Mouse (Mus musculus): ENCODE measurements around the gene Nin. TPM values are rescaled to one million over a fixed set of nuclear protein-coding genes. Genes with fewer than 3 reads are reported as not detected.
A peak's percentile ranks its signal among the peaks of the same experiment; 100 is the strongest.

Nin gene
- polyA plus RNA-seq, 1 experiment from 2014 or later: 14.5 TPM

DNA sequence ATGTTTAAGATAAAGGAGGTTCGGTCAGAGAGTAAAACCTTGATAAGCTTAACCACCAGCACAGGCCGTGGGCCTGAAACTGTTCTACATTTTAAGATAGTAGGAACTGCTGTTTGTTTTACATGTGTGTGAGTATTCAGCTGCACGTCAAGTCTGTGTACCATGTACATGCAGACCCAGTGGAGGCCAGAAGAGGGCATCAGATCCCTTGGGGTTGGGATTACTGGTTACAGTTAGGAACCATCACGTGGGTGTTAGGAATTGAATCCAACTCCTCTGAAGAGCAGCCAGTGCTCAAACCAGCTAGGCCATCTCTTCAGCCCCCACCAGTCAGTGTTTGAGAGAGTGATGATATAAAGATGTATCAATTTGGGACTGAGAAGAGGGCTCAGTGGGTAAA lies 151.0 kb downstream of the Nin start:
- H3K4me2 ChIP-seq: no peak overlapping the region
- H3K9ac ChIP-seq: no peak overlapping the region
- no peaks in the 10 kb centered on the region for H3K4me1 ChIP-seq
- ATAC-seq: peak; percentile 57; the same call in 1 of the 2 replicates
- H3K27ac ChIP-seq: no peak overlapping the region
- no peaks in the 10 kb centered on the region for H3K9me3 ChIP-seq (replicated peaks)
- no peaks in the 10 kb centered on the region for H3K27me3 ChIP-seq
- no peak overlapping the region for H3K4me3 ChIP-seq
- WGBS: 65% methylated on average over 4 of the region's 4 CpGs
- H3K36me3 ChIP-seq (ENCODE audit: poor library complexity, severe bottlenecking): peaks cover 84% of the 10 kb centered on the region

Other genes with a start within 250 kb of the Nin start
- gene Atl1, start 221.1 kb downstream of the Nin start, polyA plus RNA-seq (2015; fragmentation: Nextera tagmentation; extraction: Ambion mirVana): 80.6 and 83.8 TPM in 2 replicates
- 24.2 and 24.4 TPM in 2 replicates for gene Map4k5, start 220.5 kb downstream of the Nin start, polyA plus RNA-seq (2015; fragmentation: Nextera tagmentation; extraction: Ambion mirVana)
- 1.1 and 1.5 TPM in 2 replicates for gene Sav1, start 126.7 kb downstream of the Nin start, polyA plus RNA-seq (2015; fragmentation: Nextera tagmentation; extraction: Ambion mirVana)
- gene Abhd12b, start 40.4 kb upstream of the Nin start, polyA plus RNA-seq (2015; fragmentation: Nextera tagmentation; extraction: Ambion mirVana): not detected in 2 replicates
- gene Pygl, start 117.8 kb upstream of the Nin start, polyA plus RNA-seq (2015; fragmentation: Nextera tagmentation; extraction: Ambion mirVana): 2.5 and 3.4 TPM in 2 replicates
- 21.7 and 26.8 TPM in 2 replicates for gene Trim9, start 233.9 kb upstream of the Nin start, polyA plus RNA-seq (2015; fragmentation: Nextera tagmentation; extraction: Ambion mirVana)

Data from forebrain, embryonic 13.5 days (tissue).